Comparison of ENCODE assay signal across 12 mouse cellular contexts in the genomic region with DNA sequence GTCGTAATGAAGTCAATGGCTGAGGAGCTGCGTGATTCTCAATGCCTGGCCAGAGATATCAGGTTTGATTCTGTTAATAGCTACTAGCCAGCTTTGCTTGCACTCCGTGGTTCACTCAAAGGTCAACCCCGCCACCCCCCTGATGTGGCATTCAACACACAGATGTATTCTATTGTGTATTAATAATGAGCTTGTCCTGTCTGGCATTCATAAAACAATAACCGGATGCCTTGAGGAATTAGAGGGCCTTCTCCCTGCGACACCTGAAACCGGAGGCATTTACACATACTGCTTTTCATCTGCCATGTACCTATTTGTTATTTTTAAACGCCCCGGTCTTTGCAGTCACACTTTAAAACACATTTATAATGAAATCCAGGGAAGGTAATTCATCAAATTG.
DNase-seq lines count a peak whose midpoint lies in the region; ATAC-seq lines count a peak whose summit lies in the region.
"Had no signal": no experiment of that assay in that cellular context is flagged by ENCODE, and none has a peak within 500 bp of the region (broad histone marks: within the 10 kb centered on the region; RNA-seq: fewer than 3 reads in every experiment).

No protein-coding gene starts in this region.

- H3K27ac ChIP-seq in kidney, embryonic 15.5 days: peak overlapping the region; percentile 28; the same call in 1 of the 2 replicates
- no peak overlapping the region for H3K27ac ChIP-seq in limb, embryonic 11.5 days (replicated peaks; ENCODE audit: low read depth, low read length)
- no peak overlapping the region for H3K27ac ChIP-seq in neural tube, embryonic 15.5 days (replicated peaks)

- H3K36me3 ChIP-seq in kidney, embryonic 15.5 days: no peaks in the 10 kb centered on the region
- H3K36me3 ChIP-seq in limb, embryonic 11.5 days (ENCODE audit: control insufficient read depth, insufficient read depth, low read length): no peaks in the 10 kb centered on the region
- H3K36me3 ChIP-seq in neural tube, embryonic 15.5 days: no peaks in the 10 kb centered on the region

- H3K4me3 ChIP-seq in kidney, embryonic 15.5 days (replicated peaks): no peak overlapping the region
- no peak overlapping the region for H3K4me3 ChIP-seq in limb, embryonic 11.5 days (ENCODE audit: low read depth, low read length)
- H3K4me3 ChIP-seq in neural tube, embryonic 15.5 days (replicated peaks): no peak overlapping the region

- 13% methylated on average over 9 of the region's 9 CpGs for WGBS in kidney, embryonic 15.5 days
- WGBS in limb, embryonic 11.5 days: 34% methylated on average over 9 of the region's 9 CpGs
- 15% methylated on average over 9 of the region's 9 CpGs for WGBS in neural tube, embryonic 15.5 days

- peaks cover 11% of the 10 kb centered on the region for H3K4me1 ChIP-seq in kidney, embryonic 15.5 days
- peaks cover 6% of the 10 kb centered on the region; the same call in 1 of the 2 replicates for H3K4me1 ChIP-seq in limb, embryonic 11.5 days (ENCODE audit: control insufficient read depth, insufficient read depth, low read length)
- peaks cover 7% of the 10 kb centered on the region for H3K4me1 ChIP-seq in neural tube, embryonic 15.5 days

- intact Hi-C loops in left cerebral cortex, postnatal 10 days (cut with DNase I): no loop called here

- H3K9me3 ChIP-seq in kidney, embryonic 15.5 days (replicated peaks): no peaks in the 10 kb centered on the region
- H3K9me3 ChIP-seq in limb, embryonic 11.5 days (ENCODE audit: control insufficient read depth, low read length): no peaks in the 10 kb centered on the region
- H3K9me3 ChIP-seq in neural tube, embryonic 15.5 days (replicated peaks): no peaks in the 10 kb centered on the region

- peak overlapping the region; percentile 36 for H3K4me2 ChIP-seq in kidney, embryonic 15.5 days
- H3K4me2 ChIP-seq in limb, embryonic 11.5 days (ENCODE audit: low read depth, severe bottlenecking): no peak overlapping the region
- H3K4me2 ChIP-seq in neural tube, embryonic 15.5 days: 0 out of 2 replicates have a peak overlapping the region, but pooled peaks have one; percentile 7
- H3K4me2 ChIP-seq: liver, embryonic 11.5 days had no signal

- no peaks in the 10 kb centered on the region for H3K27me3 ChIP-seq in kidney, embryonic 15.5 days
- no peaks in the 10 kb centered on the region for H3K27me3 ChIP-seq in limb, embryonic 11.5 days (ENCODE audit: control insufficient read depth, insufficient read depth, low read length)
- H3K27me3 ChIP-seq in neural tube, embryonic 15.5 days (replicated peaks): no peaks in the 10 kb centered on the region

- peak; percentile 76 for ATAC-seq in kidney, embryonic 15.5 days (replicated peaks; ENCODE audit: low FRiP score)
- no peak for ATAC-seq in limb, embryonic 11.5 days (ENCODE audit: insufficient number of reproducible peaks, low FRiP score, low TSS enrichment, low read depth)
- ATAC-seq in neural tube, embryonic 15.5 days (ENCODE audit: low FRiP score): no peak

- no peak overlapping the region for H3K9ac ChIP-seq in kidney, embryonic 15.5 days
- H3K9ac ChIP-seq in limb, embryonic 11.5 days (ENCODE audit: low read length): no peak overlapping the region
- no peak overlapping the region for H3K9ac ChIP-seq in neural tube, embryonic 15.5 days (replicated peaks)

- no peak for DNase-seq in kidney, adult 9 months
- peak; percentile 23 for DNase-seq in forelimb bud, embryonic 11.5 days (ENCODE audit: low read depth, low spot score)
- DNase-seq in limb, embryonic 11.5 days (ENCODE audit: low spot score): peak; percentile 47
- no peak for DNase-seq in left cerebral cortex, postnatal 10 days (ENCODE audit: extremely low spot score in 1 of 2, low spot score in 2 of 2)
- no peak for DNase-seq in adrenal gland, adult (ENCODE audit: inconsistent age in 2 of 2, low spot score in 1 of 2)
- no peak for DNase-seq in gastrocnemius, adult 8-10 months (ENCODE audit: low spot score in 2 of 2)
- DNase-seq: cerebellum, adult 11 months; heart, postnatal 14 days; thymus, postnatal 4 days had no signal

Comparison
In these comparisons a context has a peak if more than half of its experiments do, and no peak if none do; other contexts are left out.
1. DNase-seq: peak in forelimb bud, embryonic 11.5 days (single experiment) and limb, embryonic 11.5 days (single experiment); none in kidney, adult 9 months (single experiment), left cerebral cortex, postnatal 10 days (0 of 2), adrenal gland, adult (0 of 2) and gastrocnemius, adult 8-10 months (0 of 2).